Mouse (Mus musculus): ENCODE data around the gene Ptpn21. TPM values are rescaled to one million over a fixed set of nuclear protein-coding genes. Genes with fewer than 3 reads are reported as not detected.

The Ptpn21 gene
- polyA plus RNA-seq, 1 experiment from 2014 or later = 10.7 TPM

Other genes with a start within 250 kb of the Ptpn21 start
- 1.5 and 2.0 TPM in 2 replicates for gene Kcnk10, start 159.1 kb downstream of the Ptpn21 start, polyA plus RNA-seq (2014; fragmentation: Nextera tagmentation; extraction: Ambion mirVana)
- gene Spata7, start 109.2 kb downstream of the Ptpn21 start, polyA plus RNA-seq (2014; fragmentation: Nextera tagmentation; extraction: Ambion mirVana) = 12.9 and 16.0 TPM in 2 replicates
- 115 and 117 TPM in 2 replicates for gene Zc3h14, start 9.6 kb upstream of the Ptpn21 start, polyA plus RNA-seq (2014; fragmentation: Nextera tagmentation; extraction: Ambion mirVana)
- gene Eml5, start 164.1 kb upstream of the Ptpn21 start, polyA plus RNA-seq (2014; fragmentation: Nextera tagmentation; extraction: Ambion mirVana) = 12.5 and 15.7 TPM in 2 replicates
- 24.9 and 28.0 TPM in 2 replicates for gene Ttc8, start 183.2 kb upstream of the Ptpn21 start, polyA plus RNA-seq (2014; fragmentation: Nextera tagmentation; extraction: Ambion mirVana)